Mouse (Mus musculus) fat pad, adult 2 months (tissue): ENCODE results near the gene Mrpl54.

Experiments
- DNase-seq: peaks from one replicate; pipeline ENCODE4 v3.0.0-alpha.2; 2011; ENCODE audit warnings: low read depth, low spot score; ENCODE audit errors: extremely low read depth

Gene Mrpl54

DNA sequence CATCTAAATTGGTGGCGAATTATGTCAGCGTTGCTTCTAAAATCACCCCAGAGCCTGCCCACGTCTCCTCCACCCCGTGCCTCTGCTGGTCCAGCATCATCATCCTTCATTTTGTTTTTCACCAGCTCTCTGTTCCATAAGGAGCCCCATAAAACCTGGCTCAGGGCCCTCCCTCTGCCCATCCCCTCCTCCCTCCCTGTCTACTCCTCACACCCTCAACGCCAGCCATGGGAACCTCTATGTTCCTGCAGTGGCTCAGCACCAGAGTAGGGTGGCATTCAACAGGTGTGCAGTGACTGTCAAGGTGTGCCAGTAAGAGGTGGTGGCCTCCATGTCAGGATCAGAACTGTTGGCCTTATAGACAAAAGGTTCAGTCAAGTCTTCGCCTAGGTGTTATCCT is 28.5 kb upstream of the Mrpl54 start:
- no peak for DNase-seq

- no peak for DNase-seq
Measured at GRCm38 (mm10) chr10:81294442-81294841, 27.7 kb upstream of the Mrpl54 start.

DNA sequence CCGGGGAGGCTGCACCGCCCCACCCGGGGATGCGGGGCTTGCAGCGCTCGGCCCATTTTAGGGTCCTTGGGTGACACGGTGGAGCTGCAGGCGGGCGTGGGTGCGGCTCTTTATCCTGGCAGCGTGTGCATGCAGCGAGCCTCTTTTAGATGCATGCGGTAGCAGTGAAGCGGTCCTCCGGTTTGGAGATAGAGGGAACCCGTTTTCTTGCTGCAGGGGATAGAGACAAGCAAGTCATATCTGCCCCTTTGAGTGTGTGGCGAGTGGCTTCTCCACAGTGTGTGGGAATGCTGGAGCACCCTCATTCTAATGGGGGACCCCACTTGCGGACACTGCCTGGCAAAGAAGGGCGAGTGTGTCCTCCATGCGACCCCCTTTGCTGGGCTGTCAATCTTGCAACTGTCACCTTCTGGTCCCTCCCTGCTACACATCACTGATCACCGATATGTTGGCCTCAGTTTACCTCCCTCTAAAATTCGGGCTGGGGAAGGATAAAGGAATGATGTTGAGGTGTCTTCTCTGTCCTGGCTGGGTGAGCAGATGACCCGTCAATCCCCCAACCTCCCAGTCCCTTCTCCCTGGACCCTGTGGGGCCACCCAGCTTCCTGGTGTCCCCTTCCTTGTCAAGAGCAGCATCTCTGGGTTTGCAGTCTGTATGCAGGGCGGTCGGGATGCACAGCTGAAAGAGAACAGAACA is 26.7 kb upstream of the Mrpl54 start:
- no peak for DNase-seq

DNA sequence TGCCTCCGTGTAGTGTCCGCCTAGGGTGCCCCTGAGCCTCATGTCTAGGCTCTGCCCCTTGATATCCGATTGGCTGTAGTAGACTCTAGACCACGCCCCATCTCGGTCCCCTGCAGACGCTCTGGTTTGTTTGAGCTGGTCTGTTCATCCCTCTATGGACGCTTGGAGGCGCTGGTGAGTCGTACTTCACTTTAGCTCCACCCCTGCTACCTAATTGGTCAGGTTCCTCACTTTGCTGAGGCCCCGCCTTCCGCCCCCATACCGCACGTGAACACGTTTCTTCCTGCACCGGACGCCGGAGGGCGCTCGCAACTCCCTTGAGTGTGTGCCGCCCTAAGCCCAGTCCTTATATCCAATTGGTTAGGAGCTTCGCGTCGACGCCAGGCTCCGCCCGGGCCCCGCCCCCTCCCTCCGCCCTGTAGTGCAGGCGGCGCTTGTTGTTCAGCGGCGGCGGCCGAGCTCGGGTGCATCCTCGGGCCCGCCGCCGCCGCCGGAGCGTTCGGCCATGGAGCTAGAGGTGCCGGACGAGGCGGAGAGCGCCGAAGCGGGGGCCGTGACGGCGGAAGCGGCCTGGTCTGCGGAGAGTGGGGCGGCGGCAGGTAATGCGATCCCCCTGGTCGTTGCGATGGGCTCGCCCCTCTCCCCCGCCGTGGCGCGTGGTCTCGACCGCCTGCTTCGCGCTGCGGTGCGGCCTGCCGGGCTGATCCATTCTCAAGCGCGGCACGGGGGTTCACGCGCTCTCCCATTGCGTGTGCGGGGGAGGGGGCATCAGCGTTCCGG is 26.0 kb upstream of the Mrpl54 start, which contains the start of gene Pip5k1c:
Gene Pip5k1c, plus strand, starts transcription at position 410 of the 780 bp plus-strand sequence.
- peak; percentile 88 for DNase-seq

GRCm38 (mm10) chr10:81291511-81292104 is 24.9 kb upstream of the Mrpl54 start, which contains the start of gene Tjp3:
Gene Tjp3, minus strand, starts transcription at chr10:81291581.
- DNase-seq: no peak

GRCm38 (mm10) chr10:81290698-81291460 is 24.1 kb upstream of the Mrpl54 start:
- no peak for DNase-seq

- DNase-seq: no peak
Measured at GRCm38 (mm10) chr10:81289811-81290210, 23.1 kb upstream of the Mrpl54 start.

- DNase-seq: no peak
Measured at GRCm38 (mm10) chr10:81289278-81289677, 22.5 kb upstream of the Mrpl54 start.

GRCm38 (mm10) chr10:81288601-81289000 is 21.9 kb upstream of the Mrpl54 start:
- no peak for DNase-seq

- DNase-seq: no peak
Measured at GRCm38 (mm10) chr10:81287513-81288157, 20.9 kb upstream of the Mrpl54 start.

GRCm38 (mm10) chr10:81286586-81286985 is 19.9 kb upstream of the Mrpl54 start:
- DNase-seq: no peak

GRCm38 (mm10) chr10:81285694-81286450 is 19.1 kb upstream of the Mrpl54 start:
- DNase-seq: no peak

- DNase-seq: no peak
Measured at GRCm38 (mm10) chr10:81284719-81285118, 18.0 kb upstream of the Mrpl54 start.

GRCm38 (mm10) chr10:81284189-81284588 is 17.5 kb upstream of the Mrpl54 start:
- DNase-seq: no peak

GRCm38 (mm10) chr10:81279496-81279895 is 12.8 kb upstream of the Mrpl54 start:
- DNase-seq: no peak

DNA sequence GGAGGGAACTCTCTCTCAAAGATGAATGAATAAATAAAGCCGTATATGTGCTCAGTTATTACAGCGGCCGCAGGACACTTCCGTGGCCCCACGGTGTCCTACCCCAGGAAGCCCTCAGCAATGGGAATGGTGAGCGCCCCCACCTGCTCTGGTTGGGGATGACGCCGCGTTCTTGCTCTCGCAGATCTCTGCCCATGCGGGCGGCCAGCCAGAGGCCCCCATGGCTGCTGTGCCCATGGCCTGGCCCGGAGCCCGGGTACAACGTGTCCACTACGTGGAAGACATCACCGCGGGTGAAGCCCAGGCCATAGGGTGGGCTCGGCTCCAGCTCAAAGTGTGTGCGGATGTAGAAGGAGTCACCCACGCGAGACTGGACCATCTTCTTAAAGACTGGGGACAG is 10.9 kb upstream of the Mrpl54 start:
- DNase-seq: no peak

GRCm38 (mm10) chr10:81273842-81274241 is 7.1 kb upstream of the Mrpl54 start:
- no peak for DNase-seq

DNA sequence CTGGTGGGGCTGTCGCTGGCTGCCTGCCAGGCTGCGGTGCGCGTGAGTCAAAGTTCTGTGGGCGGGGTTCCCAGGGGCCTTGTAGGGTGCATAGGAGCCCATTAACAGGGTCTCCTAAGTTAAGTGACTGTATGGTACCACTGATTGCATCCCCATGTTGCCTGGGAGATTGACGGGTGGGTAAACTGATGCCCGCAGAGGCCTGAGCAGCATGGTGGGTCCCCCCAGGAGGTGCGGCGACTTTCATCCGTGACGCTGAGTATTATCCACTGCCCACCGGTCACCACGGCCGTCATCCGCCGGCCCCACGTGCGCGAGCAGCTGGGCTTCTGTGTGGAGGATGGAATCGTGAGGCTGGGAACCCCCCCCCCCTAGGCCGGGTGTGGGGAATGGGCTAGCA is 5.6 kb upstream of the Mrpl54 start:
- DNase-seq: no peak

- DNase-seq: no peak
Measured at GRCm38 (mm10) chr10:81268643-81269412, 2.1 kb upstream of the Mrpl54 start.
